Mouse (Mus musculus) activated CD4-positive, CD25-positive, alpha-beta regulatory T cell, adult 4 months (primary cell): Measurements from ENCODE around the gene Gss. TPM values are rescaled to one million over a fixed set of nuclear protein-coding genes. Genes with fewer than 3 reads are reported as not detected.
A peak's percentile ranks its signal among the peaks of the same experiment; 100 is the strongest.
"Not testable (repeated sequence)": the region's sequence is repeated elsewhere in the genome, so short reads cannot be mapped to it uniquely, and the experiment has no call there.

ENCODE experiments used
- ATAC-seq: one replicate; pipeline ENCODE4 v1.8.0; 2017
- polyA plus RNA-seq, 2 experiments: library from polyadenylated mRNA; unstranded; fragments of 100-300 nt; shearing (Covaris generic); gene quantifications; one replicate each; pipeline ENCODE4 v1.2.1; 2017

Gene Gss
- polyA plus RNA-seq, 2 experiments from 2014 or later, result 13.8 to 15.7 TPM

DNA sequence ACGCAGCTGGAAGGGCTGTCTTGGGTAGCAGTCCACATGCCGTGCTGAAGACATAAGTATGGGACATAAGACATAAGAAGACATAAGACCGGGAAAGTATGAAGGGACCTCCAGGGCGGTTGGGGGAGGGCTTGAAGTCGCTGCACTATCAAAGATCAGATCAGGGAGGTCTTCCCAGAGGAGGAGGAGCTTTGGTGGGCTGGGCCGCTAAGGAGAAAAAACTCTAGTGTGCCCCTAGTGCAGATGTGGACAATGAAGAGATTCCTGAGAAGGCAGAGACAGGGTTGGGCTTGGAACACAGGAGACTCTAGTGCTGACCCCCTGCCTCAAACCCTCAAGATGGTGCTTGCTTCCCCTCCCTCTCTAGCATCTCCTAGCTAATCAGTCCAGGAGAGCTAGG, 24.4 kb upstream of the Gss start:
- ATAC-seq, result no peak

DNA sequence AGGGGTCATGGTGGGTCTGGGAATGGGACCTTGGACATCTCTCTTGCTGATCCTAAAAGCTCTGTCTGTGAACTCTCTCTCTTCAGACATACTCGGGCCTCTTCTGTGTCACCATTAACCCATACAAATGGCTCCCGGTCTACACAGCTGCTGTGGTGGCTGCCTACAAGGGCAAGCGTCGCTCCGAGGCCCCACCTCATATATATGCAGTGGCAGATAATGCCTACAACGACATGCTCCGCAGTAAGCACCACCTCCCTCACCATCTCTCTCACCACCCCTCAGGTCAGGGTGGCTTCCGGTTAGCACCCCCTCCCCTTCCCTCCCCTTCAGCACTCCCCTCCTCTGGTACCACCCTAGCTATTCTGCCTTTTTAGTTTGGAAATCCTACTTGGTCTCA, 21.3 kb upstream of the Gss start:
- no peak for ATAC-seq

DNA sequence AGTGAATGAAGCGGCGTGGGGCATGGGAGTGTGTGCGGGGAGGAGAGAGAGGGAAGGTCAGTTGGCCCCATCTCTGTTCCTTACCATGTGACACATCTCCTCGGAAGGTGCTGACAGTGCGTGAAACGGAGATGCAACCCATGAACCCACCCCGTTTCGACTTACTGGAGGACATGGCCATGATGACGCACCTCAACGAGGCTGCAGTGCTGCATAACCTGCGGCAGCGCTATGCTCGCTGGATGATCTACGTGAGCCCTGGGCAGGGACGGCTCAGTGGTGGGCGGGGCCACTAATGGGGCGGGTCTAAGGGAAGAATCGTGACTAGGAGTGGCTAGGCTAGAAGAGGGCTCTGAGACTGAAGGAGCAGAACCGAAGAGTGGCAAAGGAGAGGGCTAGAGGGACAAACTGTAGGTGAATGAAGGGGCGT, 20.7 kb upstream of the Gss start:
- peak; percentile 88 for ATAC-seq

DNA sequence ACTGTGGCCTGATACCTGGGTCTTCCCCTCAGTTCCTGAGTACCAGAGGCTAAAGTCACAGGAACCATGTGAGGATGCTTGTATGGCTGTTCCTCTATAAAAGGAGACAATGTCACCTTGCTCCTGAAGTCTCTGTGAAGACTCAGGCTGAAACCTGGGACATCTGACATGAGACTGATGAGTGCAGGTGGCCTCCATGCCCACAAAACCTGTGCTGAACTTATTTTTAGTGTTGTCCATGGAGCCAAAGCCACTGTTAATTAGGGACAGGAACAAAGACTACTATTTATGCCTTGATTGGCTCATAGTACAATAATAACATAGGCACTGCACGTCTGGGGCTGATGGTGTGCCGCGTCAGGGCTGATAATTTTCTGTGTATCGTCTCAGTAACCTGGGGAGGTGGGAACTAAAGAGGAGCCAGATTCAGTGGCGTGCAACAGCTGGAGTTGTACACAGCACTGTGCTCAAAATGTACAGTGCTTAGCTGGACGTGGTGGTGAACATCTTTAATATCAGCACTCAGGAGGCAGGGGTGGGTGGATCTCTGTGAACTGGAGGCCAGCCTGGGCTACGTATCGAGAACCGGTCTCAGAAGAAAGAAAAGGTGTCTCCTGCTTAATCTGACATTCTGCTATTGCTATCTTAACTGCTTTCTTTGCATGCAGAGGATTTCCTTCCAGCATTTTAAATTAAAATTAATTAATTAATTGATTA, 19.4 kb upstream of the Gss start:
- no peak for ATAC-seq

DNA sequence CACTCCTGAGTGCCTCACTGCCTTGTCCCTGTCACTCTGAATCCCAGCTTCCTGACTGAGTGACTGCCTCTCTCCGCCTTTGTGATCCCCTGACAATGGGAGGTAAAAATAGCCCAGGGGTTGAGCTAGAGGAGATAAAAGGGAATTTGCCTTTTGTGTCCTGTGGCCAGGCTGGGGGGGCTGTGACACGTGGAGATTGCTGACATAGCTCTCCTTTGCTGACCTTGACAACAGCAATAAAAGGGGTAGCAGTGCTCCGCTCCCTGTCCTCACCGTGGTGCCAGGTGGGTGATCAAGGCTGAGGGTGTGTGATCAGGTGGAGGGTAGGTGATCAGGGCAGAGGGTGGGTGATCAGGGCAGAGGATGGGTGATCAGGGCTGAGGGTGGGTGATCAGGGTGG, 18.4 kb upstream of the Gss start, which contains the start of gene Myh7b:
TSS of gene Myh7b (plus strand) at position 235 of the 400 bp plus-strand sequence.
- no peak for ATAC-seq

DNA sequence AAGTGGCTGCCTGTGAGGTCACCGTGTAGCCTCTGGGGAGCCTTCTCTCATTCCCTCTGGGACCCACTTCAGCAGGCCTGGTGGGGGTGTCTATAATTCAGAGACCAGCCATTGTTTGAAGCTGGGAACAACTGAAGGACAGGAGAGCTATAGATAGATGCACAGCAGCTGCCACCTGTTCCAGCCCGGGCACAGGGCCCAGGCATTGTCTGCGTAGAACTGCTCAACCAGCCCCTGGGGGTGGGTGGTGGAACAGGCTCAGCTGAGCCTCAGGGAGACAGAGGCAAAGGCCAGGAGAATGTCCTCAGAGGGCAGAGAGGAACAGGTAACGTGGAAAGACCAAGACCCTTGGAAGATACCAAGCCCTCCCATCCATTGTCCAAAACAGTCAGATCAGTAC, 13.8 kb upstream of the Gss start:
- no peak for ATAC-seq

DNA sequence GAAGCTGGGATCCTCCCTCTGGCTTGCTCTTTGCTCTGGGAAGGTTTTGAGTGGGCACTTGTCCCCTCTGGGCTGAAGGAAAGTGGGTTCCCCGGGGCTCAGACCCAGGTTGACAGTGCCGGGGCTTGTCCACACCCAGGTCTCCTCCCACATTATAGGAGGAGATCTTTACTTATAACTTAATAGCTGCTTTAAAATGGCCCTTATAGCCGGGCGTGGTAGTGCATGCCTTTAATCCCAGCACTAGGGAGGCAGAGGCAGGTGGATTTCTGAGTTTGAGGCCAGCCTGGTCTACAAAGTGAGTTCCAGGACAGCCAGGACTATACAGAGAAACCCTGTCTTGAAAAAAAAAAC, 12.6 kb upstream of the Gss start:
- not testable (repeated sequence) for ATAC-seq

DNA sequence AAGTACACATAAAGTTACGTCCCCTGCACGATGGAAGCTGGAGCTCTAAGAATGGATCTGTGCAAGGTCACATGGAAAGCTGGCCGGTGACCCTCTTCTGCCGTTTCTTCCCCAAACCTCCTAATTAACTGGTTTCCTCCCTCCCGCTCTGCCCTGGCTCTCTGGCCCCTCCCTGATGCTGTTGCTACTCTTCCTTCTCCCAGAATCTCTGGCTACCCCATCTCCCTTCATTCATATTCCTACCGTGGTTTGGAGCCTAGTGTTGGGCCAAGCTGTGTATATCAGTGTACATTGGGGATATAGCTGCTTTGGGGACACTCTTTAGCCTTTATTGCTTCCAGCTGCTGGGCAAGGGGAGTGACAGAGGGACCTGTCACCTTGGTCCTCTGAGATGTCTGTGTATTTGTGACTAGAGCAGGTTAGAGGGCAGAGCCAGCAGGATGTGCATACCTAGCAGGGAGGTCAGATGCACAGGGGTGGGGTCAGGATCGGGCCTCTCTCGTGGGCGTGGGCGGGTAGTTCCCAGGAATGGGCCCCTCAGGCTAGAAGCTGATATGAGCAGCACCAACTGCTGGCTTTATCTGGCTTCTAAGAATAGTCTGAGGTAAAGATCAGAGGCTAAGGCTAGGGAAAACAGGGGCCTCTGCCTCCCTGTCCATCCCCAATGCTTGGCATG, 12.1 kb upstream of the Gss start:
- no peak for ATAC-seq

DNA sequence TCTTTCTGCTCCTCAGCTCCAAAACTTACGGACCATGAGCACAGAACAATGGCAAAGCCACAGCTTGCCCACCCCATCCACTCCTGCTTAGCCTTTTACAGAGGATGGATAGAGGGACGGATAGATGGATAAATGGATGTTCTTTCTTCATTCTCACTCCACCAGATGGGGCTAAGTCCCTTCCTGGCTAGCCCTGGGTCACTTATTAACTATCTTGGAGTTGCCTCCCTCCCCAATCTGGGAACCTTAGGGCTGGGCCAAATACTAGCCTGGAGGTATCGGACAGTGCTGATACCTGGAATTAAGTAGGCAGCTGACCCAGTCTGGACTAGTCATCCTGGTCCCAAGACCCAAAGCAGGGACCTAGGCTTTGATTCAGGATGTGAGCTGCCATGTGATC, 11.1 kb upstream of the Gss start:
- ATAC-seq, result no peak

DNA sequence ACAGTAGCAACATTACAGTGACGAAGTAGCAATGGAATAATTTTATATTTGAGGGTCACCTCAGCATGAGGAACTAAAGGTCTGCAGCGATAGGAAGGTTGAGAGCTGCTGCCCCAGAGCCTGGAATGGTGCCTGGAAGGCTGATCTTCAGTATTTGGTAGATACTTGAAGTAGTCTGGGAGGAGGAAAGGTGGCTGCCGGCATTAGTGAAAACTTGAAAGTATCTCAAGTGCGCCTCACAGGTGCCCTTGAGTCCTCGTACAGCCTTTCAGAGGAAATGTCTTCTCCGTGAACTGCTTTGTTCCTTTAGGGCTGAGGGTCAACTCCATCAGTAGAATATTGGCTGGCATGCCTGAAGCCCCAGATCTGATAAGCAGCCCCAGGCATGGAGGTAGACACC, 2.9 kb upstream of the Gss start:
- ATAC-seq, result no peak

DNA sequence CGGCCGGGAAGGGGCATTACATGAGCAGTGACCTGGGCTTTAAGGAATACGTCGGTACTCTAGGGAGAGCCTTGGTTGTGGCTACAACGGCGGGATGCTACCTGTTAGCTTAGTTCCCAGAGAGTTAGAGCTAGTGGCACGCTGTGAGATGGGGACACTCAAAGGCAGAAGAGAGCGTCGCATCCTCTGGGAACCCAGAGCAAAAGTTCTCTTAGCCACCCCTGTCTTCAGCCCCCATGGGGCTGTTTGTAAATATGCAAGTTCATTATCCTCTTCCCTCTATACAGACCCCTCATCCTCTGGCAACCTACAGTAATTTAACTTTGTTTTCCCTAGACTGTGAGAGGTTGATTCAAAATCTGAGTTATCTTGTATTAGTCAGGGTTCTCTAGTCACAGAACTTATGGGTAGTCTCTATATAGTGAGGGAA, 259 bp upstream of the Gss start:
- peak; percentile 75 for ATAC-seq

DNA sequence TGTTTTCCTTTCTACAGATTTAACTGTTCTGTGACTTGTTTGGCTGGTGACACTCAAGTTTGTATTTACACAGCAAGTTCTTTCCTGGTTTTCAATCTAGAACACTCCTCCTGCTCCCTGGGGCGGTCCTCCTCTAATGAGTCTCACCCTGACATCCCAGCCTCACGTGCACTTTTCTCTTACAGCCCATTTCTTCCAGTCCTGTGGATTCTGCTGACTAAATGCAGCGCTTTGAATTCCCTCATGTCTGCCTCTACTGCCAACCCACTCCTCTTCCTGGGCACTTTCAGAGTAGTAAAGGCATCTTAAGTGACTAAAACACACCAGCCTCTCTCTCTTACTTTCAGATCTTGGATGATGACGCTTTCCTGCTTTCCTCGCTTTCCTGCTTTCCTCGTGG, 934 bp downstream of the Gss start:
- no peak for ATAC-seq

DNA sequence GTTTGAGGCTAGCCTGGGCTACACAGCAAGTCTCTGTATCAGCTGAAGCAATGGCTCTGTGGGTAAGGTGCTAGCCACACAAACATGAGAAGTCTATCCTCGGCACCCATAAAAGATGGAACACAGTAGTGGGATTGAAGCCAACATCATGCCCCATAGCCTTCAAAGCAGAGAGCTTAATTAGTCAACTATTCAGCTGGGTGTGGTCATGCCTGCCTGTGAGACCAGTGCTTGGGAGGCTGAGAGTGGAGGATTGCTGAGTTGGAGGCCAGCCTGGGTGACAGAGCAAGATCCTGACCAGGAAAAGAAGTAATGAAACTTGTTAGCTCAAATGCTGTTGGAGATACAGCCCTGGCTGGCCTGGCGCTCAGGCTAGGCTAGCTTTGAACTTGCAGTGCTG, 1.7 kb downstream of the Gss start:
- ATAC-seq, result no peak

DNA sequence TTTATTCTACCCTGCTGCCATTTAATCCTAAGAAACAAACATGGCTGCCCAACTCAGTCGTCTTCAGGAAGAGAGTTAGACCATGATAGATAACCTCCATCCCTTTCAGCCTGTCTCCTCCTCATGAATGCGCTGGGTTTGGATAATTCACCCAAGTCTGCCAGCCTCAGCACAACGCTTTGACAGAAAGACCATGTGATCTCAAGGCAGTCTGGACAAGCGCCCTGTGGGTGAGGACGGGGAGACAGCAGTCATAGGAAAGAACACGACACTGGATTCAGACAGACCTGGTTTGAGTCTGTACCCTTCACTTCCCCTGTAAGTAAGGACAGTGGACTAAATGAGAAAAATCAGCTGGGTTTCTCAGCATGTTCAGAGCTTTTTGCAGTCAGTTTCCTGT, 3.1 kb downstream of the Gss start:
- ATAC-seq, result no peak

DNA sequence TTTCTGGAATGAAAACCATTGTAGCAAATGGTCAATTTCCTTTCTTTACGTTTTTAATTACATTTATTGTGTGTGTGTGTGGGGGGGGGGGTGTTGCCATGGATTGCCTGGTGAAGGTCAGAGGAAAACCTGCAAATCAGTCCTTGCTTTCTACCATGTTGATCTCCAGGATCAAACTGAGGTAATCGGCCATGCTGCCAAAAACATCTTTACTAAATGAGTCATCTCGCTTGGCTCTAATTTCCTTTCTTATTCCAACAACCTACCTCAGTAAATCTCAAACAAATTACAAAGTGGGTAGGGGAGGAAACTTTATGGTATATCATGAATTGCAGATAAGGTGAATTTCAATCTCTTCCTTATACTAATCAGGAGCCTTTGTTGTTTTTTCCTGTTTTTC, 4.5 kb downstream of the Gss start:
- ATAC-seq, result no peak

DNA sequence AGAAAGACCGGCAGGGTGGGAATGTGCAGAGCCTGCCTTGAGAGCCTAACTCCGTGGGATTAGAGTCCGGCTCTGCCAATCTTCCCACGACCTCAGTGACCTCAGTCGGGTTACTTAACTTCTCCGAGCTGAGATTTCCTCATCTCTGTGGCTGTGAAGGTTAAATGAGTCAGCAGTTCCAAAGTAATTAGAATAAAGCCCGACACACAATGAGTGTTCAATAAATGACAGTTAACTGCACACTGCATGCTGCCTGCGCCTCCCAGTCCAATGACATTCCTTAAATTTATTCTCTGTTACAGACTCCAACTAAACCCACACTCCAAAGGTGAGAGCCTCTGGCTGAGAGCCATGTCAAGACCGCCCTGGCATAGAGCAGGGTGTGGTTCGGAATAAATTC, 7.1 kb downstream of the Gss start:
- no peak for ATAC-seq

DNA sequence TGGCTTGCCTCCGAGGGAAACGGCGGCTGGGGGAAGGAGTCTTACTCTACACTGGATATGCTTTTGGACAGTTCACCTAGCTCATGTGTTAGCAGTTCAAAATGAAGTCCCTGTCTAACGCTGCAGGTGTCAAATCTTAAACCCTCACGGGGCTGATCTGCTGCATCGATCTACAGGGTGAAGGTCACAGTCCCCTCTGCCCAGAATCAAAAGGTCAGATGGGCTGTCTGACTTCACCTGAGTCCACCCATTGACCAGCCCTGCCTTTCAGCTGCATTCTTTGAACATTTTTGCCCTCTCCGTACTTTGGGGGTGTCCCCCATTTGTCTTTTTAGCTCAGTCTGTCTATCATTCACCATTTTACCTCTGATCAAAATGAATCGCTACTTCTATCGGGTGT, 7.5 kb downstream of the Gss start:
- no peak for ATAC-seq

DNA sequence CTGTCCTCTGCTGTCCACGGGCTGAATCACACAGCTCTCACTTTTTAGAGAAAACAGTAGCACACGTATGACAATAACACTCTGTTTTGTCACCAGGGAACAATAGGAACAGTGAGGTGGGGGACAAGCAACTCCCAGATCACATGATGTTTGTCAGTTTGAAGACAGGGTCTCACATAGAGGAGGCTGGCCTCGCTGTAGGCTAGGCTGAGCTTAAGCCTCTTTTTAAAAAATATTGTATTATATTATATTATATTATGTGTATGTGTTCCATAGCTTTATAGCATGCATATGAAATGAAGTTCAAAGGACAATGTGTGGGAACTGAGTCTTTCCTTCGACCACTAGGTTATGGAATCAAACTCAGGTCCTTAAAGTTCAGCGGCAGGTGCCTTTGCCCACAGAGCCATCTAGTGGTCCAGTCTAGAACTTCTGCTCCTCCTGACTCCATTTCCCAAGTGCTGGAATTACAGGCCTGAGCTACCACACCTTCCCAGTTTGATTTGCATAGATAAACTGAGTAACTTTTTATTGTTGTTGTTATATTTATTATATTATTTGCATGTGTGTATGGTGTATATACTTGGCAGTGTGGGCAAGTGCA, 8.6 kb downstream of the Gss start:
- ATAC-seq, result peak; percentile 46

DNA sequence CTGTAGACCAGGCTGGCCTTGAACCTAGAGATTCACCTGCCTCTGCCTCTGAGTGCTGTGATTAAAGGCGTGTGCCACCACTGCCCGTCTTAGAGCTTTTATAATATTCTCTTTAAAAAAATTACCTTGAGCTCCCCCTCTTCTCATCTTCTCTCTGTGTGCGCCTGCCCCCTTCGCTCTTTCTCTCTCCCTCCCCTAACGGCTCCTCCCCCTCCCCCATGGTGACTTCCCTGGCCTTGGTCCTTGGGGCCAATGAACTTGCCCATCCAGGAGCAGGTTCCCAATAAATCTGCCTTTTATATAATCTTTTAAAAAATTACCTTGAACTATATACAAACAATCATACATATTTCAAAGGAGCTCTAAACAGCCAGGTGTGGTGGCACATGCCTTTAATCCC, 9.6 kb downstream of the Gss start:
- ATAC-seq, result no peak

DNA sequence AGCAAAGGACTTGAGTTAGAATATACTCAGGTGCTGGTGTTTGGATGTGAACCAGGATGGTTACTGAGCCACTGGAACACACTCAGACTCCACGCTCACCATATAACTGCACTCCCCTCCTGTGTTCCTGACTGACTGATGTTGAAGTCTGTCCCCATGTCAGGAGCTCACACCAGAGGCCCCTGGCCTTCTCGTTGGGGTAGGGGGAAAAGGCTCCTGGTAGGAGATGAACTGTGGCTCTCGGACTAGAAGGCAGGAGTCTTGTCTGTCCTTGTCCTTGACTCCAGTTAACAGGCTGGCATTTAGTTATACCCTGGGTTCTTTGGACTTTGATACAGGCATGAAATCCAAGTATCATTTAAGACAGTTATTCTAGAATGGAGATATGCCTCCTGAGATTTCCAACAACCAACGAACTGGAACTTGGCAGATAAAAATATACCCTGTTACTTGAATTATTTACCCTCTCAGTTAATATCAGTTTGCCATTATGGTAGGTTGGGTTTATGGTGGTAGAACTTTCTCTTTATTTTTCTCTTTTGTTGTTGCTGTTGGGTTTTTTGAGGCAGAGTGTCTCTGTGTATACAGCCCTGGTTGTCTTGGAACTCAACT, 10.1 kb downstream of the Gss start:
- no peak for ATAC-seq

DNA sequence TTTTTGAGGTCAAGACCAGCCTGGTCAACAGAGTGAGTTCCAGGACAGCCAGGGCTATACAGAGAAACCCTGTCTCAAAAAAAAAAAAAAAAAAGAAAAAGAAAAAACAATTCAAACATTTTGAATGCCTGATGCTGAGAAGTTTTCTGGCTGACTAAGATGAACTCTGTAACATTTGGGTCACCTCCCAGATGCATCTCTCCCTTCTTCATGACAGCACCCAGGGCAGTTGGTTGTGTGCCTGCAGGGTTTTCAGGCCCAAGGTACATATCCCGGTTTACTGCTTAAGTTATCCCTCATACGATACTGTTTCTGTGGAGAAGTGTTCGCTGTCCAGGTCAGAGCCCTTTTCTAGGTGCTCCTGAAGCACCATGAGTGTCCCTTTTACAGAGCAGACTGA, 12.3 kb downstream of the Gss start:
- no peak for ATAC-seq

DNA sequence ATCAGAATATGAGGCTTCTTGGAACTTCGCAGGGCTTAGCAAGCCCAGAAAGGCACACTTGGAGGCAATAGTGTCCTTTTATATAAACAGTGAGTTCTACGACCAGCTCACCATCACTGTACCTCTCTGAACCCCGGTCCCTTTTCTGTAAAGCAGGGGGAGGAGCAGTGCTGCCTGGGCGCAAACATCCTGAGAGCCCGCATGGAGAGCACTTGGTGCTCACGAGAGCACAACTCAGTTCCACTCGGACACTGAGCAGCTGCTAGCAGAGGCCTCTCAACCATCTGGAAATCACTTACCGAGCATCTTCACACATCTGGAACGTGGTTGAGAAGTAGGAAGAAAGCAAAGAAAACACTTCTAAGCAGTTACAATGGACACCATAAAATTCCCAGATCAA, 16.0 kb downstream of the Gss start:
- ATAC-seq, result no peak

DNA sequence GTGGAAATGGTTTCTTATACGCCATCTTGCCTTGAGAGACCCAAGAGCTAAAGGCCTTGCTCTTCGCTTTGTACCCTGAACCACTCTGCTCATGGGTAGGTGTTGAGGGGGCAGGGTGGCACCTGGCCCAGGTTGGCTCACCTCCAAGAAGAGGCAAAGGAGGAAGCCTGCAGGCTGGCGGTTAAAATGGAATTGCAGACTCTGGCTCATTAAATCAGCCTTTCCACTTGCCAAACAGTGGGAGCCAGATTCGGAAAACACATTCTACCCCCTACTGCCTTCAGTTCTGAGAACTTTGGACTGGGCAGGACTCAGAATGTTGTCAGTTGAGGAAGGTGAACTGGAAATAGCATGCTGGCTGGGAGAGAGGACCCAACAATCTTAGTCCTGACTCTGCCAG, 17.9 kb downstream of the Gss start:
- no peak for ATAC-seq

DNA sequence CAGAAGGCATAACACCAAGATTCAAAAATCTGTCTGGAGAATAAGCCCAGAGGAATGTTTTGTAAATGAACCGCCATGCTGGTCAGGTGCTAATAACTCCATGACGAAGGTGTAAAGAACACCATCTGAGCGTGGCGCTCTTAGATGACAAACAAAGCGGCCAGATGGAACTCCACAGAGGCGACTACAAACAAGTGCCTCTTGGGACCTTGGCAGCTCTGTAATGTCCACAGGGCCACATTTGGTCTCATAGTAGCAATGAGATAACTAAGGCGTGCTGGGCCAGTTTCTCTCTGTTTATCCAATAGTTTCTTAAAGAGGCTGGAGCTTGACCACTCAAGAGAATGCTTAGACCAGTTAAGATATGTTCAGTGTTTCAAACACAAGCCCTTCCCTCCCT, 18.6 kb downstream of the Gss start:
- ATAC-seq, result no peak
